Mouse (Mus musculus): Measurements from ENCODE around the gene 2900026A02Rik.

Gene 2900026A02Rik

DNA sequence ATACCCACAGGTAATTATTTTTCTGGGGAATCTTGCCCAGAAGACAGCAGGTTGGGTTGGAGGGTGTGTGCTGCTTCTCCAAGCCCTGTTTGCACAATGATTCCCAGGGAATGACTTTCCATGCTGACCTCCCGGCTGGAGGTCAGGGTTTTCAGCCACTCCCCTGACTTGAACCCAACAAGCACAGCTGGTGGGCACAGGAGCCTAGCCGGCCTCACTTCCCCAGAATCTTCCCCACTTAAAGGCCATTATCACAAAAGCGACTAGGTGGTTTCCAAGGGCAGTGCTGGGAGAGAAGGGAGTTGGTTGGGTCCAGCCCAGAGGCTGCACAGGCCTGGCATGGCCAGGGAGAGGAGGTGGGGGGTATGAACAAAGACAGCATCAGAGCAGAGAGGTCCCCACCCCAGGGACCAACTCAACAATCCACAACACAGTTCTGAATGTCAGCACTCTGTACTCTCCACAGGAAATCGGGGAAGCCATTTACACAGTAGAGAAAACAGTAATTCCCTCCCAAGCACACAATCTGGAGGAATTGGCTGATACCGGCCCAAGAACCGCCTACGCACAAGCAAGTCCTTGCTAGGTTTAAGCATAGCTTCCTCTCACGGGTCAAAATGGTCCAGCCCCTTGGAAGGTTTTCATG is 21.8 kb downstream of the 2900026A02Rik start:
- TF ChIP-seq GATA4 (IDR thresholded peaks at IDR 0.05; ENCODE audit: insufficient replicate concordance, low read length), result no peak

DNA sequence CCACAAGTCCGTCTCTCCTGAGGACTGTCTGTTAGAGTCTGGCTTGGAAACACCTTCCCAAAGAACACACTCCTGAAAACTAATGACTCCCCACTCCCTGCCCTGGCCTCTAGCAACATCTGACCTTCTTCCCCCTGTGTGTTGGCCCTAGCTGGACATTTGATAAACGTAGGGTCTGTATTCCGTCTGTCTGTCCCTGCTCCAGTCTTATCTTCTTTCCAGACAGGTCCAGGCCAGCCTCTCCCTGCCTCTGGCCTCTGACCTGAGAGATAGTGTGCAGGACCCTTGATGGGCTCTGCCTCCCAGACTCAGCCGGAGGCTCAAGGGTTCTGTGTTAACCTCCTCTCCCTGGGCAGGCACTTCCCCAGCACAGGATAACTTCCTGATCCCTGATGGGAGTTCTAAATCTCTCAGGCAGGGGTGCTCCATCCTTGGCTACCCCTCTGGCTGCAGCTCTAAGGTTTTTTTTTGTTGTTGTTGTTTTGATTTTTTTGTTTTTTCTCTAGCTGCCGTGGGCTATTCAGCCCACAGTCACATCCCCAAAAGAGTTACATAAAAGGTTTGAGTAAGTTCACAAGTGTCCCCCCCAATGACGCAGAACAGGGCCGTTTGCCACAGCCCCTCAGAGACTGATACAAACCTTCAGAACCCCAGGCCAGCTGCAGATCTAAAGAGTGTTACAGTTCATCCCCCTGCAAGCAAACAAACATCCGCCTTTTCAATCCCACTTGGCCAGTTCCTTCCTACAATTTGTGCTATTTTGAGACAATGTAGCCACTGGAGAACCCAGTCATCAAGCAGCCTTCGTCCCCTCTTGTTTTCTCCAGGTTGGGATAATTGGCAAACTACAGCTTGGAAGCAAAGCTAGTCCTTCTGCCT is 23.9 kb downstream of the 2900026A02Rik start:
- no peak for TF ChIP-seq GATA4 (IDR thresholded peaks at IDR 0.05; ENCODE audit: insufficient replicate concordance, low read length)

GRCm38 (mm10) chr5:113195907-113196306 is 25.1 kb downstream of the 2900026A02Rik start:
- TF ChIP-seq GATA4 (IDR thresholded peaks at IDR 0.05; ENCODE audit: insufficient replicate concordance, low read length), result no peak

- TF ChIP-seq GATA4 (IDR thresholded peaks at IDR 0.05; ENCODE audit: insufficient replicate concordance, low read length), result no peak
Observed at GRCm38 (mm10) chr5:113195451-113195850, 25.6 kb downstream of the 2900026A02Rik start.

DNA sequence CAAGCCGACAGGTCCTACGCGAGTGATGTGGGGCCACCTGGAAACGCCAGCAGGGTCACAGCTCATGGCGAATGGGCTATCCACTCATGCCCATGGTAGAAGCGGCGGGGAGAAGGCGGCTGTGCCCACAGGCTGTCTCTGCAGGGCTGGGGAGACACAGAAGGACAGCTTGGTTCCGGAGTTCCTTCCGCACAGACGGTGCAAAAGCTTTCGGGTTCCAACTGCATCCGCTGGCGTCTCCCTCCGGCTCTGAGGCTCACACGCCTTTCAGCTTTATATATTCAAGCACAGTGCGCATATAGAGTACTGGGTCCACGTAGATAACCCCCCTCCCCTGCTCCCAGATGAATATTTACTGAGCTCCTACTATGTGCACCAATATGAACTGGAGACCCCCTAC is 27.3 kb downstream of the 2900026A02Rik start:
- no peak for TF ChIP-seq GATA4 (IDR thresholded peaks at IDR 0.05; ENCODE audit: insufficient replicate concordance, low read length)

GRCm38 (mm10) chr5:113191901-113192300 is 29.1 kb downstream of the 2900026A02Rik start:
- no peak for TF ChIP-seq GATA4 (IDR thresholded peaks at IDR 0.05; ENCODE audit: insufficient replicate concordance, low read length)

- no peak for TF ChIP-seq GATA4 (IDR thresholded peaks at IDR 0.05; ENCODE audit: insufficient replicate concordance, low read length)
Observed at GRCm38 (mm10) chr5:113190558-113190957, 30.5 kb downstream of the 2900026A02Rik start.

DNA sequence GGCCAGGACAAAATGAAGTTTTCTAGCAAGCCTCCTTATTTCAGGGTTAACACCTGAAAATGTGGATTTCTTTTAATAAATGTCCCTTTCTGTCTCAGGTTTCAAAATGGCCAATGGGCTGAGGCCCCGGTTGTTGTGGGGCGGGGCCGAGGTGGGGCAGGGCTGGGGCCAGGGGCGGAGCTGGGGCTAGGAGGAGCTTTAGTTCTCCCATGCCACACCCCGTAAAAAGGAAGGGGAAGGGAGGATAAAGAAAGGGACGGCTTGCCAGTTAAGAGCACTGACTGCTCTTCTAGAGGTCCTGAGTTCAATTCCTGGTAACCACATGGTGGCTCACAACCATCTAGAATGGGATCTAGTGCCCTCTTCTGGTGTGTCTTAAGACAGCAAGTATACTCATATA is 39.6 kb downstream of the 2900026A02Rik start:
- no peak for TF ChIP-seq GATA4 (IDR thresholded peaks at IDR 0.05; ENCODE audit: insufficient replicate concordance, low read length)

- no peak for TF ChIP-seq GATA4 (IDR thresholded peaks at IDR 0.05; ENCODE audit: insufficient replicate concordance, low read length)
Observed at GRCm38 (mm10) chr5:113180755-113181154, 40.3 kb downstream of the 2900026A02Rik start.

DNA sequence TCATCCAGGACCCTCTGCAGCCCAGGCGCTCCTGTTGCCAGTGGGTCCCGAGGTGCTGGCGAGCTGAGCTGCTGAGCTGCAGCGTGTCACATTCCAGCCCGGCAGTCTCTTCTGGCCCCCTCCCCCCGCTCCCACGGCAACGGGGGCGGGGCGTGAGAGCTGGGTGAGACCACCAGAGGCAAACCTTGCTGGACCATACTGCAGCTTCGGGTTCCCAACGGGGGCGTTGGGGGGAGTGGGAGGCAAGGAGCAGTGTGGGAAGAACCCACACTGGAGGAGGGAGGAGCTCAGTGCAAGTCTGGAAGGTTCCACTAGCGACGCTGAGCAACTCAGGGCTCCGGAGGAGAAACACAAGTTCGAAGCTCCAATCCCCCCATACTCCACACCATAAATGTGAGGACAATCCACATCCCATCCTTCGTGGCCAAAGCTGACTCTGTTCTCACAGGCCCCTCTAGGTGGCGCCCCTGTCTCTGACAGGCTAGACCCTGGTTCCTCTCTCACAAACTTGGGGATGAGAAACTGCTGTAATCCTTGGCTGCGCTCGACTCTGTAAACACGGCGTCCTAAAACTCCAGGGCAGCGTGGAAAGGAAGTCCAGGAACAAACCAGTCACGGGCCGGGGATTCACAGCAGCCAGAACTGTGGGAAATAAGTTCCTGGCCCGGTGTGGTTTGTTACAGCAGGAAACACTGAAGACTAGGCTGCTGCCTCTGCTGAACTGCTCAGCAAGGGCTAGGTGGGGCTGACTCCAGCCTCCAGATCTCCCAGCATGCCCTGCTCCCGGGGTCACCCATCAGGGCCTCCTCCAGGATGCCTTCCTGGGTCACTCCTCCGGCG is 41.0 kb downstream of the 2900026A02Rik start:
- peak; percentile 22; the same call in 1 of the 2 replicates for TF ChIP-seq GATA4 (IDR thresholded peaks at IDR 0.05; ENCODE audit: insufficient replicate concordance, low read length)

- TF ChIP-seq GATA4 (IDR thresholded peaks at IDR 0.05; ENCODE audit: insufficient replicate concordance, low read length), result no peak
Observed at GRCm38 (mm10) chr5:113179451-113179842, 41.6 kb downstream of the 2900026A02Rik start.

DNA sequence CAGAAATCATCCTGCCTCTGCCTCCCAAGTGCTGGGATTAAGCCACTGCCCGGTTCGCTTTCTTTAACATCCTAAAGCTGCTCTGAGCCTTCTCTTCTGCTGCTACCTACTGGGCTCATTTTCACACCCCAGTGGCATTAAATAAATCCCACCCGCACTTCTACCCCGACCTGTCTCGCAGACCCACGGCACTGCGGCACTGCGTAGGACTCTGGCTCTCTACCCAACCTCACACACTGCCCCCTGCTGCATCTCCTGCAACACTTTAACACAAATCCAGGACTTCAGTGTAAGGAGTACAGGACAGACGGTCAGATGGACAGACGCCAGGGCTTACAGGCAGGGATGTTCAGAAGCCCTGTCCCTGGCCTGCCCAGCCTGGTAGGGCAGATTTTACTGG is 45.1 kb downstream of the 2900026A02Rik start:
- no peak for TF ChIP-seq GATA4 (IDR thresholded peaks at IDR 0.05; ENCODE audit: insufficient replicate concordance, low read length)

DNA sequence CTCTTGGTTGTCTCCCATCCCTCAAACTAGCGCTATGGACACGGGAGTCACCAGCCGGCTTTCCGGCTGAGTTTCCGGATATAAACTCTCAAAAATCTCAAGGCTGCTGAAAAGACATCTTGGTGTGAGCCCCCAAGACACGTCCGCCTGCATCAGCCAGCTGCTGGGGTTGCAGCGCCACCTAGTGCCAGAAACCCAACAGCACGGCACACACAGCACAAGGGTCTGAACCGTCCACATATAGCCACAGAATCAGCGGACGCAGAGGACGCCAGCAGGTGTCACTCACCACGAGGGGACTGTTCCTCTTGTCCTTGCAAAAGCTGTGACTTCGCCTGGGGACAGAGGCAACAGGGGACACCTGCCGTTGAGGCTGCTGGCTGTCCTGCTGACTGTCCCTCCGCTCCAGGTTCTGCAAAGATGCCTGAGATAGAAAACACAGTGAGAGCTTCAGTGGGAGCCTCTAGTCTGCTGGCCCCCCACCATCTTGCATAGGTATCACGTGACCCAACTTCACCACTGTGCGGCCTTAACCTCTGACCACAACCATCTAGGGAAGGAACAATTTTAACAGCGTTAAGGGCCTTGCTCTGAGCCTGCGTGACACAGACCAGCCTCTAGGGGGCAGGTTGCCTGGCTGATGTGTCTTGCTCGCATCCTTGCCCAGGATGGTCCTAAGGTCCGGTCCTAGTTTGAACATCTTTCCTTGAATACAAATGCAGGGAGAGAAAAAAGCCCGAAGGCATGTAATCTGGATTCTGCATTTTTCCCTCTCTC is 45.9 kb downstream of the 2900026A02Rik start:
- TF ChIP-seq GATA4 (IDR thresholded peaks at IDR 0.05; ENCODE audit: insufficient replicate concordance, low read length), result no peak

DNA sequence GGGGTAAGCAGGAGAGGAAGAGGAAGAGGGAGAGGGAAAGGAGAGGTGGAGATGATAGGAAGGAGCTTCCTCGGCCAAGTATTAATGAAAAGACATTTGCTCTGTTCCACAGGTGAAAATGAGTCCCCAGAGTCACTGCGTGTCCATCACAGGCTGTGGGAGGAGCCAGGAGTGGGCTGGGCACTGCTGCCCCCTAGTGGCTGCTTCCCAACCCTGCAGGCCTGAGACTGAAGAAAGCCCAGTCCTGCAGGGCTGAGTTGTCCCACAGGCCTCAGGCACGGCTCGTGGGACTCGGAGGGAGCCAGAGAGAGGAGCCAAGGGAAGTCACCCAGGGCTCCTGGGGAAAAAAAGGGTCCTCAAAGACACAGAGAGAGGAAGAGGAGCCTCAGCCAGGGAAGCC is 47.7 kb downstream of the 2900026A02Rik start:
- no peak for TF ChIP-seq GATA4 (IDR thresholded peaks at IDR 0.05; ENCODE audit: insufficient replicate concordance, low read length)

All from liver, adult (tissue).